Mouse (Mus musculus): Measurements from ENCODE around the gene Panx1. TPM values are rescaled to one million over a fixed set of nuclear protein-coding genes. Genes with fewer than 3 reads are reported as not detected.

Panx1 gene
- polyA plus RNA-seq, 1 experiment from 2014 or later, result 99.5 TPM

Other genes starting within 250 kb of the Panx1 start
- 0.65 and 0.71 TPM in 2 replicates for gene Gpr83, start 185.3 kb downstream of the Panx1 start, polyA plus RNA-seq (2016; fragmentation: Nextera tagmentation; extraction: Ambion mirVana)
- gene Izumo1r, start 141.5 kb downstream of the Panx1 start, polyA plus RNA-seq (2016; fragmentation: Nextera tagmentation; extraction: Ambion mirVana), result 0.24 TPM in 1 of 2 replicates, not detected in the other
- gene Hephl1, start 66.6 kb upstream of the Panx1 start, polyA plus RNA-seq (2016; fragmentation: Nextera tagmentation; extraction: Ambion mirVana), result not detected in 2 replicates
- gene Vstm5, start 193.6 kb upstream of the Panx1 start, polyA plus RNA-seq (2016; fragmentation: Nextera tagmentation; extraction: Ambion mirVana), result 0.86 and 1.6 TPM in 2 replicates
- 37.6 and 42.4 TPM in 2 replicates for gene Med17, start 234.5 kb upstream of the Panx1 start, polyA plus RNA-seq (2016; fragmentation: Nextera tagmentation; extraction: Ambion mirVana)

Data from hindbrain, embryonic 10.5 days (tissue).